Mouse (Mus musculus): ENCODE data around the gene Wbp11. TPM values are rescaled to one million over a fixed set of nuclear protein-coding genes. Genes with fewer than 3 reads are reported as not detected.

The Wbp11 gene
- total RNA-seq, 1 experiment from 2014 or later, result 48.6 TPM

DNA sequence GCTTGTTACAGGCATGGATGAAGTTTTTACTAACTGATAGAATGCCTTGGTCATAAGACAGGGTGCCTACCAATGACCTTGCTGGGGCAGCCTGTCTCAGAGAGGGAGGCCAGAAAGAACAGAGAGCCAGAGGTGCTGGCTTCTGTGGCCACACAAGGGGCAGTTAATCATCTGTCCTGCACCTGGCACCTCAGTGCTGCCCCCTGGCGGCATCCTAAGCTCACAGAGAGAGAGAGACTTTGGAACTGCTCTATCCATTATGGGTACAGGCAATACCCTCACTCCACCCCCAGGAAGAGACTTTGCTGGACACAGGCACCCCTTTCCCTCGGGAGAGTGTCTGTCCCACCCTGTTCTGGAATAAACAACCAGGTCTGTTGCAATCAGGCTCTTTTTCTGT lies 19.8 kb upstream of the Wbp11 start:
- peak; percentile 67 to 73 for ATAC-seq (replicated peaks in 1 of 2; ENCODE audit: insufficient read depth in 1 of 2, low FRiP score in 2 of 2, low TSS enrichment in 1 of 2, low read depth in 1 of 2, poor library complexity in 2 of 2, severe bottlenecking in 2 of 2)

DNA sequence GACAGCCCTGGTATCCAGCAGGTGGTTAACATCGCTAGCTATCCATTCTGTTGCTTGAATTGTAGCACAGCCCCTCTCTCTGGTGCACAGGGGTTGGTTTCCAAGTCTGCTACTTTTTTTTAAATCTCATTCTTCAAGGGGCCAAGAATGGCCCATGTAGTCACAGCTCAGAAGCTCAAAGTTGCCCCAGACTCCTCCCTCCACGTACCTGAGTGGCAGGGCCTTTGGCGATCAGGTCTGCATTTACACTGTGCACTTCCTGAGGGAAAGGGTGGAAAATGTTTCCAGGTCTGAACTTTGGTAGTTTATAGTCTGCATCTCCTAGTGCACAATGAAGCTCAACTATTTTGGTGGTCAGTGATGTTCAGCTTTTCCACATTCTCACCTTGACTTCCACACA lies 19.2 kb upstream of the Wbp11 start:
- ATAC-seq (replicated peaks in 1 of 2; ENCODE audit: insufficient read depth in 1 of 2, low FRiP score in 2 of 2, low TSS enrichment in 1 of 2, low read depth in 1 of 2, poor library complexity in 2 of 2, severe bottlenecking in 2 of 2), result no peak

DNA sequence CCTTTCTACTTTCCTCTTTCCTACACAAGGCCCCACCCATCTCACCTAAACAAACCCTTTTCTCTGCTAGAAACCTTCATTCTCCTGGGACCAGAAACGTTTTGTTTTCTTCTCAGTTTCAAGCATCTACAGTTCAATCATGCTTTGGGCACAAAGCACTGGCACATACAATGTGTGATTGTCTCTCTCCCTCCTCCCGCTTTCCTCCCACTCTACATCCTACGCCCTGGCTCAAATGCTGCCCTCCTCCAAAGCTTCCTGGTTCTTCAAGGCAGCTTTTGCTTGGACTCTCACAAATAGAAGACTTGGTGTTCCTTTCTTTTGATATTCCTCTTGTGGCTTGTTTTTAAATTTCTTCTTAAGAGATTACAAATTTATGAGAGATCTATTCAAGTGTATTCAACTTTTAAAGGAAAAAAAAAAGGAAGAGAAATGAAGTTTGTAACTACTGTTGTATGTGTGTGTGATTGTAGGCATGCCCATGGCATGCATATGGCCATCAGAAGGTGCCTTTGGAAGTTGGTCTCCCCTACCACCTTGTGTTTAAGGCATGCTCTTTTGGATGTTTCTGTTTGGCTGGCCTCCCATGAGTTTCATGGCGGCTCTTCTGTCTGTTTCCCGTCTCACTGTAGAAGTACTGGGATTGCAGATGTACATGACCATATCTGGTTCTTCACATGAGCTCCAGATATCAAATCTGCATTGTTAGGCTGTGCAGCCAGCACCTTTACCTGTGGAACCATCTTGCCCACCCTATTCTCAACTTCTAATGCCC lies 17.9 kb upstream of the Wbp11 start:
- ATAC-seq (replicated peaks in 1 of 2; ENCODE audit: insufficient read depth in 1 of 2, low FRiP score in 2 of 2, low TSS enrichment in 1 of 2, low read depth in 1 of 2, poor library complexity in 2 of 2, severe bottlenecking in 2 of 2), result no peak

DNA sequence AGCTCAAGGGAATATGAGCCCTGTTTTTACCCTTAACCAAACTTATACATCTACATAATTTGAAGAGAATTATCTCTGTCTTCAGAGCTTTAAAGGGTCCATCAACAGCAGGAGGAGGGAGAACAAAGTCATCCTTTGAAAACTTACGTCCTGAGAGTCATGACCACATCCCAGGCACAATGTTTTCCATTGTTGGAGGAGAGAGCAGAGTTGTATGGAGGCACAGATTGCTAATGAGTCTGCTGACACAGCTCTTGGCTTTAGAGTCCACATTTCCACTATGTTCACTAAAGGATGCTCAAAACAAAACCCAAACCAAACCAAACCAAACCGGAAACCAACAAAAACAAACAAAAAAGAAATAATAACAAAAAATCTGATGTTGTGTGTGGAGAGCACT lies 16.9 kb upstream of the Wbp11 start:
- ATAC-seq (replicated peaks in 1 of 2; ENCODE audit: insufficient read depth in 1 of 2, low FRiP score in 2 of 2, low TSS enrichment in 1 of 2, low read depth in 1 of 2, poor library complexity in 2 of 2, severe bottlenecking in 2 of 2), result no peak

DNA sequence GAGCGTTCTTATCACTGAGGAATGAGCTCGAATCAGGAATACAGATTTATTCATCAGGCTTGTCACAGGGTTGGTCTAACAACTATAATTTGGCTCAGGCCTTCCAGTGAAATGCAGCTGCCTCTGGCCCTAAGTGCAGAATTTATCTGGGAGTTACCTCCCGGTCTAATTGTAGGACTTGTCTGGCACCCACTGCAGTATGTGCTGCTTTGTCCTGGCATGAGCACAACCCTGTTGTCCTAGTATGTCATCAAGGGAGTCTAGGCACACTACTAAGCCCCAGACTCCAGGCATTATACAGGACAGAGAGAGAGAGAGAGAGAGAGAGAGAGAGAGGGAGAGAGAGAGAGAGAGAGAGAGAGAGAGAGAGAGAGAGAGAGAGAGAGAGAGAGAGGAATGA lies 9.3 kb upstream of the Wbp11 start:
- no peak for ATAC-seq (replicated peaks in 1 of 2; ENCODE audit: insufficient read depth in 1 of 2, low FRiP score in 2 of 2, low TSS enrichment in 1 of 2, low read depth in 1 of 2, poor library complexity in 2 of 2, severe bottlenecking in 2 of 2)

DNA sequence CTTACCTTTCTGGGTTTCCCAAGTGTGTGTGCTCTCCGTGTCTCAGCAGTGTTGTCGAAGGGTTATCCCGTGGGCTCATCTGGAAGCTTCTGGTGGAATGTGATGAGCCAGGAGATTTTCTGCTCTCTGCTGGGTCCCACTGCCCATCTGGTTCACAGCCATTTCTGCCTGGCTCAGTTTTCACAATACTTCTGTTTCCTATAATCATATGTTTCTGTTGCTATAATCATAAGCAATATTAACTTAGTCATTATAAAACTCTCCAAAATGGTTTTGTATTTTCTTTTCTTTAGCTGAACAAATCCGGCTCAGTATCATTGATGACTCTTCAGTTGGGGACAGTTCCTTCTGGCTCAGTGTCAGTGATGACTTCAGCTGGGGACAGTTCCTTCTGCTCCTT lies 7.3 kb upstream of the Wbp11 start, which contains the start of gene Smco3:
TSS of gene Smco3 (minus strand) at position 101 of the 400 bp plus-strand sequence.
- no peak for ATAC-seq (replicated peaks in 1 of 2; ENCODE audit: insufficient read depth in 1 of 2, low FRiP score in 2 of 2, low TSS enrichment in 1 of 2, low read depth in 1 of 2, poor library complexity in 2 of 2, severe bottlenecking in 2 of 2)

DNA sequence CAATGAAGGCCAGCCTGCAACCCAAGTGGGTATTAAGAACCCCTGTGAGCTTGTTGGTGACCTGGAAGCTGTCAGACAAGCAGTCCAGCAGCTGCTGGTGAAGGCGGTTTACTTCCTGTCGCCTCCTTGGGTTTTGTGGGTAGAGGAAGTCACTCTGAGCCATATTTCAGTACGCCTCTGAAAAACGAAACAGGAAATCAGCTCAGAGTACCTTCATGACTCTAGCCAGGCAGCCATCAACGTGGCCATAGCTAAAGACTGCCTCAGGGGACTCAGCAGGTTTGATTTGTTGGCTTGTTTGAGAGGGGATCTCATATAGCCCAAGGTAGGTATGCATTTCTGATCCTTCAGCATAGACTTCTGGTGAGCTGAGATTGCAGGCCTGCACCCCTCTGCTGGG lies 3.7 kb upstream of the Wbp11 start:
- ATAC-seq (replicated peaks in 1 of 2; ENCODE audit: insufficient read depth in 1 of 2, low FRiP score in 2 of 2, low TSS enrichment in 1 of 2, low read depth in 1 of 2, poor library complexity in 2 of 2, severe bottlenecking in 2 of 2), result no peak

DNA sequence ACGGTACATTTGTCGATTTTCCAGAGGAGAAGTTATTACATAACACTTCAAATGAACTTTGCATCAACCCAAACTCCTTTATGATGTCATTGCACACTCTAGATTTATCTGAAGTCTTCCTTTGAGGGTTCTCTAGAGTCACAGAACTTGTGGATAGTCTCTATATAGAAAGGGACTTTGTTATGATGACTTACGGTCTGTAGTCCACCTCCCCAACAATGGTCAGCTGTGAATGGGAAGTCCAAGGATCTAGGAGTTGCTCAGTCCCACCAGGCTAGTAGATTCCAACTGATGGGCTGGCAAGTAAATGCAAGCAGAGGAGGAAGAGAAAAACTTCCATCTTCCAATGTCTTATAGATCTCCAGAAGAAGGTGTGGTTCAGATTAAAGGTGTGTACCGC lies 648 bp upstream of the Wbp11 start:
- no peak for ATAC-seq (replicated peaks in 1 of 2; ENCODE audit: insufficient read depth in 1 of 2, low FRiP score in 2 of 2, low TSS enrichment in 1 of 2, low read depth in 1 of 2, poor library complexity in 2 of 2, severe bottlenecking in 2 of 2)

DNA sequence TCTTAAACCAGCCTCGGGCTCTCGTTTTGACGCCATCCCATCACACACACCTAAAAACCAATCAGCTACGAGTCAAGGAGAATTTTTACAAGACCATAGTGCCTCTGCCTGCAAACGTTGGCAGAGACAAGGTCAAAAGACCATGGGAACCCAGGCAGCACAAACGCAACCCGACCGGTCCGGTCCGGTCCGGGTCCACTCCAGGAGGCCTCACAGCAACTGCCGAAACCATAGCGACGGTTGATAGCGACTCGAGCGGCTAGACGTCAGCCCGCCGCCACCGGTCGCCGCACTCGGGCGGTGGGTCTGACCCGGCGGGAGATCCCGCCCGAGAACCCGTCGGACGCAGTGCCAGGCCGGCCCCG lies 535 bp downstream of the Wbp11 start, which contains the start of gene BC049715:
TSS of gene BC049715 (plus strand) at position 111 of the 365 bp plus-strand sequence.
- 0 out of 4 replicates have a peak, but pooled peaks of 1 of the 2 experiments have one; percentile 0 for ATAC-seq (replicated peaks in 1 of 2; ENCODE audit: insufficient read depth in 1 of 2, low FRiP score in 2 of 2, low TSS enrichment in 1 of 2, low read depth in 1 of 2, poor library complexity in 2 of 2, severe bottlenecking in 2 of 2)

DNA sequence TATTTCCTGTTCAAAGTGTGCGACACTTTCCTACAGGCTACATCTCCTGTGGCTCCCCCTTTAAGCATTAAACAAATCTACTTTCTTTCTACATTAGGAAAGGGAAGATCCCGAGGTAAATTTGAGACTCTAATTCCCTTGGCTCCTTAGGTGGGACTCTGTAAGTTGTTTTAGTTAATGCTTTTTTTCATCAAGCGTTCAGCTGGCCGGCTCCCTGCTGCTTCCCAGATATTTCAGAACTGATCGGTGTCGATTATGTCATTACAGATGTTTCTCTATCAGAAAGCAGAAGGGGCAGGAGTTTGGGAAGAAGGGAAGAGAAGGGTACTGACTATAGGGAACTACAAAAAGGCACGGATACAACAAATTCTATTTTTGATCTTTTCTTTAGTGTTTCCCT lies 917 bp downstream of the Wbp11 start:
- no peak for ATAC-seq (replicated peaks in 1 of 2; ENCODE audit: insufficient read depth in 1 of 2, low FRiP score in 2 of 2, low TSS enrichment in 1 of 2, low read depth in 1 of 2, poor library complexity in 2 of 2, severe bottlenecking in 2 of 2)

DNA sequence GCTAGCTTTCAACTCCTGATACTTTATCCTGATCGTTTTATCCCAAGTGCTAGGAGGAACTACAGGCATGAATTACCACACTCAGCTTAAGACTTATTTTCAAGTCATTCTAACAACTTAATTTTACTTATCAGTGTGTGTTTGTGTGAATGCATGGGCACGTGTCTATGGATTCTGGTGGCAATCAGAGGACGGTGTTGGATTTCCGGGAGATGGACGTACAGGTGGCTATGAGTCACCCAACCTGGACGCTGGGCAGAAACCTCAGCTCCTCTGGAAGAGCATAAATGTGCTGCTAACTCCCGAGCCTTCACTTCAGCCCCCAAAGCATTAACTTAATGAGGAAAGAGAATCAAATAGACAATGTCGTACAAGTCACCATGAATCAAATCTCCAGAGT lies 3.0 kb downstream of the Wbp11 start:
- no peak for ATAC-seq (replicated peaks in 1 of 2; ENCODE audit: insufficient read depth in 1 of 2, low FRiP score in 2 of 2, low TSS enrichment in 1 of 2, low read depth in 1 of 2, poor library complexity in 2 of 2, severe bottlenecking in 2 of 2)

DNA sequence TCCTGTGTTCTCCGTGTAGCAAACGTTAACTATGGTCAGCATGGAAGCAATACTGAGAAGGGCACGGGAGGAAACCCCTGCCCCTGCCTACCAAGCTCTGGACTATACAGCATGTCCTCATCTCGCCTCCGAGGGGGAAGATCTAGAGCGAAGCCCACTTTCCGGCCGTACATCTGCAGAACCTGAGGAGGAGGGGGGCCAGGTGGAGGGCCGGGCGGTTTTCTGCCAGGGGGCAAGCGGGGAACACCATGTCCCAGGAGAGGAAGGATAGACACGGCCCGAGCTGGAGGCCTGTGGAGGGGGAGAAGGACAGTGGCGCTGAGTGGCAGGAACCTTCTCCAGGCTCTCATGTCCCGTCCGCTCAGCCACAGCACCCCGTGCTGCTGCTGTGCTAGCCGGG lies 6.9 kb downstream of the Wbp11 start:
- no peak for ATAC-seq (replicated peaks in 1 of 2; ENCODE audit: insufficient read depth in 1 of 2, low FRiP score in 2 of 2, low TSS enrichment in 1 of 2, low read depth in 1 of 2, poor library complexity in 2 of 2, severe bottlenecking in 2 of 2)

DNA sequence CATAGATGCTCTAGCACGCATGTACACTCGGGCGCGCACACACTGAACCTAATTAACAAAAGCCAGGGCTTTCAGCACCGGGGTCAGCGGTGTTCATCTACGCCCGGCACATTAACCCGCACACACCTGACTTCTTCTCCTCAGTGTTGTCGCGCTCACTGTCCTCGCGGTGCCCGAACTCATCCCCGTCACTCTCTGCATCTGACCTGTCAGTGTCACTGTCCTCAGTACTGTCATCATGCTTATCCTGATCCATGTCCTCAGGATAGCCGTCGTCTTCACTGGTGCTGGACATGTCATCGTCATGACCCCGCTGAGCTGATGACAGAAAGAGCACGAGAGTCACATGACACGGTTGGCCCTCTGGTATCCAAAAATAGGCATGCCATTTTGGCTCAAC lies 7.7 kb downstream of the Wbp11 start:
- ATAC-seq (replicated peaks in 1 of 2; ENCODE audit: insufficient read depth in 1 of 2, low FRiP score in 2 of 2, low TSS enrichment in 1 of 2, low read depth in 1 of 2, poor library complexity in 2 of 2, severe bottlenecking in 2 of 2), result no peak

DNA sequence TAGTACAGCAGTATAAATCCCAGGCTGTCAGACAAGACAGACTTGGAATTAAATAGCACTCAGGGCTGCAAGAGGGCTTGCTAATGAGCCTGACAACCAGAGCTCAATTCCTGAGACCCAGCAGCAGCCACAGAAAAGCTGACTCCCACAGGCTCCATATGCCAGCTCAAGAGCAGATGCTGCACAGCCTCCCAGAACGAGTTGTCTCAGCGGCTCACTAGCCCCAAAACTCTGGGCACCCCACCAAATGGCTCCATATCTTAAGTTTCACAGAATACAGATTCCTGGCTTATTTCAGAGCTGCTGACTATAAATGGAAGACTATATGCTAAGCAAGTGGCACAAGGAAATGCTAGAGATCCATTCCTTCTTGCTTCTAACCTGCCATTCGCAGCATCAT lies 10.5 kb downstream of the Wbp11 start:
- no peak for ATAC-seq (replicated peaks in 1 of 2; ENCODE audit: insufficient read depth in 1 of 2, low FRiP score in 2 of 2, low TSS enrichment in 1 of 2, low read depth in 1 of 2, poor library complexity in 2 of 2, severe bottlenecking in 2 of 2)

DNA sequence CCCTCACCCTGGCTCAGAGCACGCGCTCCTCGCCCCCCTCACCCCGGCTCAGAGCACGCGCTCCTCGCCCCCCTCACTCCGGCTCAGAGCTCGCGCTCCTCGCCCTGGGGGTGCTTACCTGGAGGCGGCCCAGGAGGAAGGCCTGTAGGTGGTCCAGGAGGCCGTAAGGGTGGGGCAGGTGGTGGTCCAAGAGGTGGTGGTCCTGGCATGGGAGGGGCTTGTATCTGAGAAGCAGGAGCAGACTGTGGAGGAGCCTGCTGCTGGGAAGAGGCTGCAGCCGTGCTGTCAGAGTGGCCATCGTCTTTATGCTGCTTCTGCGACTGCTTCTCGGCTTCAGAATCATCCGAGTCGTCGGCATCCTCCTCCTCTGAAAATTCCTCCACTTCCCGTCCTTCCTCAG lies 11.2 kb downstream of the Wbp11 start:
- no peak for ATAC-seq (replicated peaks in 1 of 2; ENCODE audit: insufficient read depth in 1 of 2, low FRiP score in 2 of 2, low TSS enrichment in 1 of 2, low read depth in 1 of 2, poor library complexity in 2 of 2, severe bottlenecking in 2 of 2)

DNA sequence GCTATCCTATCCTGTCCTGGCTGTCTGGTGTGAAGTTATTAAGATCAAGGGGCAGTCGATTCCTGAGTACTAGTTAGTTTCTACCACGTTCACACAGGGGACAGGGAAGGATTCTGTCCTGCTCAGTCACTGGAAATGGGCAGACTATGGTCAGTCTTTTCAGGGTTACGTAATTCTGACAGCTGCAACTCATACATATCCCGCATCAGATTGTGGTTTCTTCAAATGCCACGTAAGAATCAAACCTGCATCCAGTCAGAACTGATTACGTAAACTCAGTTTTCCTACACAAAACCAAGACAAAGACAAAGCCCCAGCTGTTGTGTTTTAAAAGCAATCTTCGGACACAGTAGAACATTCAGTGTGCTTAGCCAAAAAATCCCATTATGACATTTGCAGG lies 12.7 kb downstream of the Wbp11 start:
- ATAC-seq (replicated peaks in 1 of 2; ENCODE audit: insufficient read depth in 1 of 2, low FRiP score in 2 of 2, low TSS enrichment in 1 of 2, low read depth in 1 of 2, poor library complexity in 2 of 2, severe bottlenecking in 2 of 2), result no peak

DNA sequence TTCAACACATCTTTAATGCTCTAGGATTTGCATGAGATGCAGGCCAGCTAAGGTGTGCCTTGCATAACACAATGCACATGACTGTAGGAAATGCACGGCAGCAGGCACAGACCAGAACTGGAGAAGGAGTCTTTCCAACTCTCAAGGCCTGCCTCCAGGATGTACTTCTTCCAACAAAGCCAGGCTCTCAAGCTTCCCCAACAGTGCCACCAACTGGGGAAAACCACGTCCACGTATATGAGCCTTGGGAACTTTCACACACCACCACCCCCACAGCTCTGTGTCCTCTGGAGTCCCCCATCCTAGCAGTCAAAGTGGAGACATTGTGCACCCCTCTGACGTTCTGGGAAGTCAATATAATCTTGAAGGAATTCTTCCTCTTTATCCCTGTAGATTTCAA lies 14.9 kb downstream of the Wbp11 start:
- no peak for ATAC-seq (replicated peaks in 1 of 2; ENCODE audit: insufficient read depth in 1 of 2, low FRiP score in 2 of 2, low TSS enrichment in 1 of 2, low read depth in 1 of 2, poor library complexity in 2 of 2, severe bottlenecking in 2 of 2)

DNA sequence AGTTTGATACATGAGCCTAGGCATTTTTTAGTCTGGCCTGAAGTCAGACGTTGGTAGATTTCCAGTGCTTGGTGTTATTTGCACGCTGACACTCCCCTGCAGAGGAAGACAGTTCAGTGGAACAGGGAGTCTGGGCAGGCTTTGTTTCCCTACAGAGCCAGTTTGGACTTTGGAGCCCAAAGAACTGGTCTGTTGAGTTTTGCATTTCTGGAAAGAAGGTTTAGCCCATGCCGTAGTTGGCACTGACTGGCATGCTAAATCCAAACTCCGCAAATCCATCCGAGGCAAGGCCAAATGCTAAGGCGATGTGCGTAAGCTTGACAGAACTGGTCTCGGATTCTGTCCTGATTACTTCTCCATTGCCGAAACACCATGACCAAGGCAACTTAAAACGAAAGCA lies 16.8 kb downstream of the Wbp11 start:
- no peak for ATAC-seq (replicated peaks in 1 of 2; ENCODE audit: insufficient read depth in 1 of 2, low FRiP score in 2 of 2, low TSS enrichment in 1 of 2, low read depth in 1 of 2, poor library complexity in 2 of 2, severe bottlenecking in 2 of 2)

DNA sequence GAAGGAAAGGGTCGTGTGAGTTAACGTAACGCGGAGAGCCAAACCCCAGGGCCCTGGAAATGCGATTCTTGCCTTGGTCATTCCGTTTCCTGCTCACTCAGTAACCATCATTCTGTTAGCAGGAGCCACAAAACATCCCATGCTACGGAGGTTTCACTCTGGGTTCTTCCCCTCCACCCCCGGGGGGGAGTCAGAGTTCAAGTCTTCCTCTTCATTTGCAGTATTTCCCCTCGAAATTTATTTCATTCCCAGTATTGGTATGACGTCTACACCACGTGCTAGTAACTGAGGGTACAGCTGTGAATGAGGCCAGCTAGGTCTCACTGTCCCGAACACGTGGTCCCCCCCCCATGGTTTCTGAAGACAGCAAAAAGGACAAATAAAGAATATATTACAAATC lies 18.4 kb downstream of the Wbp11 start:
- ATAC-seq (replicated peaks in 1 of 2; ENCODE audit: insufficient read depth in 1 of 2, low FRiP score in 2 of 2, low TSS enrichment in 1 of 2, low read depth in 1 of 2, poor library complexity in 2 of 2, severe bottlenecking in 2 of 2), result no peak

Measured in hematopoietic stem cell, adult 5-6 weeks (primary cell).